Mouse (Mus musculus) stomach, postnatal 0 days (tissue): ENCODE data around the gene Pccb.

Source experiments
- CTCF ChIP-seq: IDR thresholded peaks from 2 replicates; pipeline ENCODE4 v1.5.1; 2016; ENCODE audit warnings: antibody characterized with exemption, low read depth, mild to moderate bottlenecking, moderate library complexity
- EP300 ChIP-seq: optimal IDR thresholded peaks from 2 replicates; pipeline ENCODE3; 2016; ENCODE audit warnings: antibody characterized with exemption

DNA sequence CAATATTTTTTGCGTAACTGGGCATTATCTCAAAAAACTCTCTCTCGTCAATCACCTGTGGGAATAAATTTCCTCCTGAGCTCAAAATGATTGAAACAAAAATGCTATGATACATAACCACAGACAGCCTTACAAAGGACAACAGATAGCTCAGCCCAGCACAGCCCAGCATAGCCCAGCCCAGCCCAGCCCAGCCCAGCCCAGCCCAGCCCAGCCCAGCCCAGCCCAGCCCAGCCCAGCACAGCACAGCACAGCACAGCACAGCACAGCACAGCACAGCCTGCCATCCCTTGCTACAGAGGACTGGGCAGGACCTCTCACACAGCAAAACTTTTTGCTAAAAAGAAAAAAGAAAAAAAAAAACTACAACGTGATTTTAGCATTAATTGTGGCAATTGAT lies 46.8 kb downstream of the Pccb start:
- TF ChIP-seq CTCF = no peak
- no peak for TF ChIP-seq EP300
